Mouse (Mus musculus) lung, postnatal 0 days (tissue): ENCODE data around the gene Rapgef2.

Experiments used
- CTCF ChIP-seq: IDR thresholded peaks from 2 replicates; pipeline ENCODE4 v1.5.1; 2016; ENCODE audit warnings: antibody characterized with exemption, mild to moderate bottlenecking
- EP300 ChIP-seq: IDR thresholded peaks from 2 replicates; pipeline ENCODE4 v1.6.1; 2016; ENCODE audit warnings: antibody characterized with exemption, mild to moderate bottlenecking, control low read depth

DNA sequence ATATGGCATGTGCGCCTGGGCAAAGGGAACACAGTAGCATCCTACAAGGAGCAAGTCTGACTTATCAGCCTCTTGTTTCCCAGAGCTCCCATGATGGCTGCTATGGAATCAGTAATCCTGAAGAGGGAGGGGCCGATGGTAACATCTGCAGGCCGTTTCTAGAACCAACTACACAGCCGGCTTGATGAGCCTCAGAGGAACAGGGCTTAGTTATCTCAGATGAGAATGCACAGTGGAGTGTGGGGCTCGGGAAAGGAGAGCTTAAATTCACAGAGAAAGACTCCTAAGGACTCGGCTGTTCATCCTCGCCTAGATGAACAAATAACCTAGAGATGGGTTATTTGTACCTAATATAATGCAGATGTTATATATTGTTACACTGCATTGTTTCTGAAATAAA is 164.9 kb downstream of the Rapgef2 start:
- TF ChIP-seq EP300 (no peak), CTCF (no peak)
